Mouse (Mus musculus) intestine, embryonic 14.5 days (tissue): ENCODE data around the gene Srebf2. TPM values are rescaled to one million over a fixed set of nuclear protein-coding genes. Genes with fewer than 3 reads are reported as not detected.
A peak's percentile ranks its signal among the peaks of the same experiment; 100 is the strongest.

ENCODE experiments used
- ATAC-seq: fragments of 200-750 bp; cut with Nextera tagmentation; replicated peaks from 2 replicates; pipeline ENCODE4 v1.8.0; 2017; ENCODE audit warnings: low read depth, moderate number of reproducible peaks, moderate TSS enrichment, moderate library complexity; ENCODE audit not compliant: low FRiP score, low TSS enrichment
- DNase-seq: peaks from one replicate; pipeline ENCODE4 v3.0.0-alpha.2; 2018; ENCODE audit warnings: low spot score
- H3K27ac ChIP-seq: fragments of 300-500 bp; sonication (generic); 2 replicates; pipeline ENCODE4 v1.5.1; 2014; ENCODE audit warnings: low read depth, mild to moderate bottlenecking, control low read depth
- H3K27me3 ChIP-seq: fragments of 300-500 bp; sonication (generic); replicated peaks from 2 replicates; pipeline ENCODE4 v1.6.1; 2014; ENCODE audit warnings: low read length, control low read depth; ENCODE audit not compliant: control insufficient read depth, insufficient read depth
- H3K36me3 ChIP-seq: fragments of 300-500 bp; sonication (generic); 2 replicates; pipeline ENCODE4 v1.6.1; 2014; ENCODE audit warnings: low read length, control low read depth; ENCODE audit not compliant: control insufficient read depth, insufficient read depth
- H3K4me1 ChIP-seq: fragments of 300-500 bp; sonication (generic); replicated peaks from 2 replicates; pipeline ENCODE4 v1.6.1; 2014; ENCODE audit warnings: low read length, control low read depth, mixed read lengths; ENCODE audit not compliant: control insufficient read depth, insufficient read depth
- H3K4me2 ChIP-seq: fragments of 300-500 bp; sonication (generic); 2 replicates; pipeline ENCODE4 v1.6.1; 2014; ENCODE audit warnings: low read length
- H3K4me3 ChIP-seq: fragments of 300-500 bp; sonication (generic); 2 replicates; pipeline ENCODE4 v1.5.1; 2014; ENCODE audit warnings: low read depth, low read length, control low read depth, mixed read lengths
- H3K9ac ChIP-seq: fragments of 300-500 bp; sonication (generic); 2 replicates; pipeline ENCODE4 v1.6.1; 2014; ENCODE audit warnings: mild to moderate bottlenecking, low read length
- H3K9me3 ChIP-seq: fragments of 300-500 bp; sonication (generic); 2 replicates; pipeline ENCODE4 v1.6.1; 2016; ENCODE audit warnings: low read length, control low read depth; ENCODE audit not compliant: control insufficient read depth
- WGBS: fragments of 180-500 bp; shearing (Covaris S2); extraction: QIAGEN DNeasy Blood & Tissue Kit; methylation state at CpG from one replicate; pipeline ENCODE4 v1.1.7; 2014; 5-methylcytosine and 5-hydroxymethylcytosine counted together
- polyA plus RNA-seq: library from polyadenylated mRNA; unstranded; fragments of >200 nt; fragmentation: Nextera tagmentation; extraction: Ambion mirVana; gene quantifications from 2 replicates; pipeline ENCODE4 v1.2.1, GENCODE M21; 2014

The Srebf2 gene
- polyA plus RNA-seq, 1 experiment from 2014 or later = 144 TPM

- Histone ChIP-seq H3K27ac (no peak overlapping the region), H3K4me1 (peaks cover 33% of the 10 kb centered on the region), H3K4me3 (no peak overlapping the region), H3K9me3 (no peaks in the 10 kb centered on the region), H3K4me2 (no peak overlapping the region), H3K36me3 (0 out of 2 replicates have a peak, but pooled peaks cover 4% of the 10 kb centered on the region), H3K27me3 (no peaks in the 10 kb centered on the region), H3K9ac (no peak overlapping the region)
- DNase-seq (no peak), ATAC-seq (no peak)
Observed at GRCm38 (mm10) chr15:82150042-82150441, 3.1 kb downstream of the Srebf2 start.

GRCm38 (mm10) chr15:82151176-82151575, 4.2 kb downstream of the Srebf2 start:
- 92% methylated on average over 4 of the region's 4 CpGs for whole genome bisulfite sequencing
- Histone ChIP-seq H3K4me2 (no peak overlapping the region), H3K4me1 (peaks cover 23% of the 10 kb centered on the region), H3K9me3 (no peaks in the 10 kb centered on the region), H3K27me3 (no peaks in the 10 kb centered on the region), H3K4me3 (no peak overlapping the region), H3K9ac (no peak overlapping the region), H3K27ac (no peak overlapping the region), H3K36me3 (0 out of 2 replicates have a peak, but pooled peaks cover 4% of the 10 kb centered on the region)
- ATAC-seq (no peak), DNase-seq (no peak)

- H3K4me3 ChIP-seq = no peak overlapping the region
- H3K9me3 ChIP-seq = no peaks in the 10 kb centered on the region
- WGBS = 82% methylated on average over 12 of the region's 12 CpGs
- DNase-seq (no peak), ATAC-seq (no peak)
- no peak overlapping the region for H3K9ac ChIP-seq
- H3K36me3 ChIP-seq = 0 out of 2 replicates have a peak, but pooled peaks cover 4% of the 10 kb centered on the region
- no peak overlapping the region for H3K27ac ChIP-seq
- no peak overlapping the region for H3K4me2 ChIP-seq
- peaks cover 23% of the 10 kb centered on the region for H3K4me1 ChIP-seq
- no peaks in the 10 kb centered on the region for H3K27me3 ChIP-seq
Observed at GRCm38 (mm10) chr15:82152022-82152421, 5.0 kb downstream of the Srebf2 start.

- Histone ChIP-seq H3K4me1 (peaks cover 25% of the 10 kb centered on the region), H3K27me3 (no peaks in the 10 kb centered on the region), H3K27ac (no peak overlapping the region), H3K4me3 (no peak overlapping the region), H3K4me2 (no peak overlapping the region), H3K9ac (no peak overlapping the region), H3K9me3 (no peaks in the 10 kb centered on the region), H3K36me3 (0 out of 2 replicates have a peak, but pooled peaks cover 4% of the 10 kb centered on the region)
- ATAC-seq (no peak), DNase-seq (no peak)
- WGBS = 85% methylated on average over 7 of the region's 7 CpGs
Observed at GRCm38 (mm10) chr15:82152435-82152834, 5.5 kb downstream of the Srebf2 start.

- H3K27me3 ChIP-seq = no peaks in the 10 kb centered on the region
- no peak for ATAC-seq
- peaks cover 48% of the 10 kb centered on the region for H3K4me1 ChIP-seq
- no peak overlapping the region for H3K4me2 ChIP-seq
- H3K4me3 ChIP-seq = no peak overlapping the region
- no peaks in the 10 kb centered on the region for H3K9me3 ChIP-seq
- H3K36me3 ChIP-seq = 0 out of 2 replicates have a peak, but pooled peaks cover 3% of the 10 kb centered on the region
- DNase-seq = no peak
- H3K9ac ChIP-seq = no peak overlapping the region
- no peak overlapping the region for H3K27ac ChIP-seq
- WGBS = 93% methylated on average over 6 of the region's 6 CpGs
Observed at GRCm38 (mm10) chr15:82156298-82156697, 9.3 kb downstream of the Srebf2 start.

GRCm38 (mm10) chr15:82156902-82157301, 9.9 kb downstream of the Srebf2 start:
- H3K9ac ChIP-seq = no peak overlapping the region
- 67% methylated on average over 10 of the region's 10 CpGs for WGBS
- H3K4me1 ChIP-seq = peaks cover 50% of the 10 kb centered on the region
- no peaks in the 10 kb centered on the region for H3K9me3 ChIP-seq
- H3K4me2 ChIP-seq = no peak overlapping the region
- H3K36me3 ChIP-seq = no peaks in the 10 kb centered on the region
- DNase-seq (no peak), ATAC-seq (no peak)
- H3K27ac ChIP-seq = no peak overlapping the region
- no peak overlapping the region for H3K4me3 ChIP-seq
- H3K27me3 ChIP-seq = no peaks in the 10 kb centered on the region

- ATAC-seq = no peak
- H3K4me2 ChIP-seq = peak overlapping the region; percentile 24
- peaks cover 44% of the 10 kb centered on the region for H3K4me1 ChIP-seq
Observed at GRCm38 (mm10) chr15:82158243-82159035, 11.5 kb downstream of the Srebf2 start.

GRCm38 (mm10) chr15:82159471-82159870, 12.5 kb downstream of the Srebf2 start:
- 76% methylated on average over 9 of the region's 9 CpGs for WGBS
- Histone ChIP-seq H3K4me2 (no peak overlapping the region), H3K9ac (no peak overlapping the region), H3K4me1 (peaks cover 51% of the 10 kb centered on the region), H3K9me3 (no peaks in the 10 kb centered on the region), H3K4me3 (no peak overlapping the region), H3K27ac (no peak overlapping the region), H3K27me3 (no peaks in the 10 kb centered on the region), H3K36me3 (no peaks in the 10 kb centered on the region)
- no peak for ATAC-seq
- DNase-seq = no peak

More at GRCm38 (mm10) chr15:82158243-82159035, 11.5 kb downstream of the Srebf2 start:
- Histone ChIP-seq H3K4me3 (no peak overlapping the region), H3K9me3 (no peaks in the 10 kb centered on the region), H3K27me3 (no peaks in the 10 kb centered on the region), H3K36me3 (no peaks in the 10 kb centered on the region), H3K27ac (peak overlapping the region; percentile 79), H3K9ac (no peak overlapping the region)
- 25% methylated on average over 17 of the region's 17 CpGs for WGBS
- DNase-seq = no peak
